ENCODE assay signal across 9 mouse cellular contexts in the genomic region with DNA sequence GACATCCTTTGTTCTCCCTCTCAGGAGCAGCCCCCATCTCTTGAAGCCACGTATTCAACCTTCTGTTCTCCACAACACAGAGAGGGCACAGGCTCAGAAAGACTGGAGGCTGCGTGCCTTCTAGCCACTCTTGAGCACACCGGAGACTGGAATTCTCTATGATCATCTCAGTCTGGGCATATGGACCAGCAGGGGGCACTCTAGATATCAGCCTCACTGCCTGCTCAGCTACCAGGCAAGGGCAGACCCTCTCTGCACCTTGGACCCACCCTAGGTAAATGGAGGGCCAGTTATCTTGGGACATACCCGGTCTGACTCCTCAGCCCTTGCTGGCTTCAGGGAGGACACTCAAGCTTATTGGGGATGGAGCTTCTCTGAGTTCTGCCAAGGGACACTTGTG. TPM values are rescaled to one million over a fixed set of nuclear protein-coding genes. Genes with fewer than 3 reads are reported as not detected.
DNase-seq lines count a peak whose midpoint lies in the region; ATAC-seq and TF ChIP-seq lines count a peak whose summit lies in the region.
"Had no signal": no experiment of that assay in that cellular context is flagged by ENCODE, and none has a peak within 500 bp of the region (broad histone marks: within the 10 kb centered on the region; RNA-seq: fewer than 3 reads in every experiment).

No protein-coding gene starts in this region.

- TF ChIP-seq POLR2A in brain, embryonic 14.5 days (IDR thresholded peaks at IDR 0.05; ENCODE audit: borderline replicate concordance, extremely low read depth, insufficient read depth, insufficient read length, poor library complexity, severe bottlenecking), result no peak

- no peak overlapping the region for H3K9ac ChIP-seq in hindbrain, postnatal 0 days (replicated peaks; ENCODE audit: low read length)
- H3K9ac ChIP-seq: embryonic facial prominence, embryonic 15.5 days; limb, embryonic 13.5 days had no signal

- no peak overlapping the region for H3K4me2 ChIP-seq in hindbrain, postnatal 0 days (ENCODE audit: low read depth, low read length)
- H3K4me2 ChIP-seq: embryonic facial prominence, embryonic 15.5 days; limb, embryonic 13.5 days had no signal

- no peaks in the 10 kb centered on the region for H3K27me3 ChIP-seq in hindbrain, postnatal 0 days (ENCODE audit: insufficient read depth, low read length)
- H3K27me3 ChIP-seq: embryonic facial prominence, embryonic 15.5 days; limb, embryonic 13.5 days had no signal

- H3K4me3 ChIP-seq in layer of hippocampus, adult 2 months, result no peak overlapping the region
- H3K4me3 ChIP-seq in hindbrain, postnatal 0 days (ENCODE audit: low read length), result no peak overlapping the region
- H3K4me3 ChIP-seq: embryonic facial prominence, embryonic 15.5 days; limb, embryonic 13.5 days had no signal

- peak; percentile 78 for TF ChIP-seq CTCF in layer of hippocampus, adult 2 months (conservative IDR thresholded peaks at IDR 0.05)
- TF ChIP-seq CTCF in brain, embryonic 14.5 days (IDR thresholded peaks at IDR 0.05; ENCODE audit: borderline replicate concordance, extremely low read depth, insufficient read depth, insufficient read length), result peak; percentile 63; the same call in 1 of the 2 replicates
- peak; percentile 54 for TF ChIP-seq CTCF in hindbrain, postnatal 0 days (IDR thresholded peaks at IDR 0.05; ENCODE audit: low read depth)

- peaks cover 8% of the 10 kb centered on the region; the same call in 1 of the 2 replicates for H3K4me1 ChIP-seq in hindbrain, postnatal 0 days (ENCODE audit: insufficient read depth, low read length)
- H3K4me1 ChIP-seq: embryonic facial prominence, embryonic 15.5 days; limb, embryonic 13.5 days had no signal

- no peak overlapping the region for H3K27ac ChIP-seq in layer of hippocampus, adult 2 months
- H3K27ac ChIP-seq in hindbrain, postnatal 0 days, result no peak overlapping the region
- H3K27ac ChIP-seq: embryonic facial prominence, embryonic 15.5 days; limb, embryonic 13.5 days had no signal

- ATAC-seq in hindbrain, postnatal 0 days, result no peak
- no peak for ATAC-seq in monocyte, adult 5-6 weeks (replicated peaks; ENCODE audit: insufficient number of reproducible peaks, low FRiP score, low TSS enrichment, poor library complexity, severe bottlenecking)

- peak in 1 of 2 experiments; percentile 31 for DNase-seq in layer of hippocampus, adult 2 months (ENCODE audit: low spot score in 2 of 2)
- DNase-seq in layer of hippocampus, adult 9-11 months, result no peak
- DNase-seq in R1 (ENCODE audit: low read depth, low spot score), result peak; percentile 38
- peak; percentile 48 for DNase-seq in brain, embryonic 14.5 days (ENCODE audit: low read depth)
- DNase-seq in hindbrain, postnatal 0 days (ENCODE audit: low spot score), result peak; percentile 18
- DNase-seq in mesoderm, embryonic 11.5 days (ENCODE audit: low read depth, low spot score), result peak; percentile 39

- no peaks in the 10 kb centered on the region for H3K36me3 ChIP-seq in hindbrain, postnatal 0 days (ENCODE audit: insufficient read depth, low read length)
- H3K36me3 ChIP-seq: embryonic facial prominence, embryonic 15.5 days had no signal

- WGBS in hindbrain, postnatal 0 days, result 70% methylated on average over 4 of the region's 4 CpGs

- no peaks in the 10 kb centered on the region for H3K9me3 ChIP-seq in hindbrain, postnatal 0 days (ENCODE audit: low read length)
- H3K9me3 ChIP-seq: embryonic facial prominence, embryonic 15.5 days; limb, embryonic 13.5 days had no signal

RNA-seq across cellular contexts. Expression of gene Sec22a, which starts 58.4 kb away (rescaled TPM):
- total RNA-seq in layer of hippocampus, adult 2 months (2021), result 10 to 100 TPM; 13.7 to 16.7 TPM
- polyA plus RNA-seq in brain, embryonic 14.5 days (2012; rRNA removed), result 17.0 and 22.6 TPM in 2 replicates
- total RNA-seq in hindbrain, postnatal 0 days (2014; rRNA removed), result 14.7 and 15.5 TPM in 2 replicates
- polyA plus RNA-seq in hindbrain, postnatal 0 days (2015; fragmentation: Nextera tagmentation; extraction: Ambion mirVana), result 41.4 and 42.7 TPM in 2 replicates
- 10.1 to 15.3 TPM (median 12.6 TPM) in 3 replicates for total RNA-seq in monocyte, adult 5-6 weeks (2017)
